Mouse (Mus musculus) splenic B cell, adult 2 months (primary cell): ENCODE data around the gene Ppia.
"Not testable (repeated sequence)": the region's sequence is repeated elsewhere in the genome, so short reads cannot be mapped to it uniquely, and the experiment has no call there.

Experiments used
- DNase-seq: peaks from one replicate; pipeline ENCODE4 v3.0.0-alpha.2; 2011; ENCODE audit warnings: low read depth, low spot score
- H3K27me3 ChIP-seq: 2 replicates; pipeline ENCODE4 v1.6.1; 2012; ENCODE audit warnings: mild to moderate bottlenecking, low read length, moderate library complexity, mixed read lengths; ENCODE audit not compliant: control insufficient read depth, poor library complexity, insufficient read depth, severe bottlenecking
- H3K36me3 ChIP-seq: 2 replicates; pipeline ENCODE4 v1.6.1; 2012; ENCODE audit warnings: mild to moderate bottlenecking, low read length, moderate library complexity, mixed read lengths; ENCODE audit not compliant: control insufficient read depth, poor library complexity, insufficient read depth, severe bottlenecking

Ppia gene

DNA sequence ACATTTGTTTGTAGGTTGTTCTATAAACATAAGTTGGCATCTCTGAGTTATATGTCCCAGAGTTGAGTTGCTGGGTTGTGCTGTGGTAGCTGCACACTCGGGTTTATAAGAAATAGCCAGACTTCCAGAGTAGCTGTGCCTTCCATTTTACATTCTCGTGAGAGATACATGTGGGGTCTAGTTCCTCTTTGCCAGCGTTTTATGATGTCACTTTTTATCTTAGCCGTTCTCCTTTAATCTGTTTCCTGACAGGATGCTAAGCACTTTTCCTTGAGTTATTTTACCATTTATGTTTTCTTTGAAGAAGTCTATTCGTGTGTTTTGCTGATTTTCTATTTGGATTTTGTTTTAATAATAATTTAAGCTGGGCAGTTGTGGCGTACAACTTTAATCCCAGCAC, 22.4 kb upstream of the Ppia start:
- no peaks in the 10 kb centered on the region for H3K27me3 ChIP-seq
- peak; percentile 28 for DNase-seq
- peaks cover 10% of the 10 kb centered on the region for H3K36me3 ChIP-seq

DNA sequence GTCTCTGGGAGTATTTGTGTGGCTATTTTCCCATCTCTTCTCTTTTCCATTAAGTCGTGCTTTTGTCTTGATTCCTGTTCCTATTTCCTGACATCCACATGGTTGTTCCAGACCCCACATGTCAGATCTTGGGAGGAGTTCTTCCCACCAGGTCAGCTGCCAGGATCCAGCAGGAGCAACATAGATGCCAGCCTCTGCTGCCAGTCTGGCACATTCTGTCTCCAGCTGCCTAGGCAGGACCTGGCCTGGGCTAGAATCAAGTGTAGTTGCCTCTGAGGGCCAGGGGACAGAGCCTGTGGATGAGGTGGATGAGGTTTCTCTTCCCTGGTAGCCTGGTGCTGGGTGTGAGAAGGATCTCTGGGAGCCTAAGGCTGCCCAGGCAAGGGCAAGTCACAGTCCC, 21.4 kb upstream of the Ppia start:
- DNase-seq: no peak
- H3K36me3 ChIP-seq: peaks cover 10% of the 10 kb centered on the region

GRCm38 (mm10) chr11:6395565-6395964, 19.7 kb upstream of the Ppia start:
- H3K27me3 ChIP-seq: no peaks in the 10 kb centered on the region
- peaks cover 14% of the 10 kb centered on the region for H3K36me3 ChIP-seq
- DNase-seq: no peak

More for the DNA sequence above, 21.4 kb upstream of the Ppia start:
- H3K27me3 ChIP-seq: no peaks in the 10 kb centered on the region

GRCm38 (mm10) chr11:6398141-6398540, 17.1 kb upstream of the Ppia start:
- no peaks in the 10 kb centered on the region for H3K27me3 ChIP-seq
- no peak for DNase-seq

DNA sequence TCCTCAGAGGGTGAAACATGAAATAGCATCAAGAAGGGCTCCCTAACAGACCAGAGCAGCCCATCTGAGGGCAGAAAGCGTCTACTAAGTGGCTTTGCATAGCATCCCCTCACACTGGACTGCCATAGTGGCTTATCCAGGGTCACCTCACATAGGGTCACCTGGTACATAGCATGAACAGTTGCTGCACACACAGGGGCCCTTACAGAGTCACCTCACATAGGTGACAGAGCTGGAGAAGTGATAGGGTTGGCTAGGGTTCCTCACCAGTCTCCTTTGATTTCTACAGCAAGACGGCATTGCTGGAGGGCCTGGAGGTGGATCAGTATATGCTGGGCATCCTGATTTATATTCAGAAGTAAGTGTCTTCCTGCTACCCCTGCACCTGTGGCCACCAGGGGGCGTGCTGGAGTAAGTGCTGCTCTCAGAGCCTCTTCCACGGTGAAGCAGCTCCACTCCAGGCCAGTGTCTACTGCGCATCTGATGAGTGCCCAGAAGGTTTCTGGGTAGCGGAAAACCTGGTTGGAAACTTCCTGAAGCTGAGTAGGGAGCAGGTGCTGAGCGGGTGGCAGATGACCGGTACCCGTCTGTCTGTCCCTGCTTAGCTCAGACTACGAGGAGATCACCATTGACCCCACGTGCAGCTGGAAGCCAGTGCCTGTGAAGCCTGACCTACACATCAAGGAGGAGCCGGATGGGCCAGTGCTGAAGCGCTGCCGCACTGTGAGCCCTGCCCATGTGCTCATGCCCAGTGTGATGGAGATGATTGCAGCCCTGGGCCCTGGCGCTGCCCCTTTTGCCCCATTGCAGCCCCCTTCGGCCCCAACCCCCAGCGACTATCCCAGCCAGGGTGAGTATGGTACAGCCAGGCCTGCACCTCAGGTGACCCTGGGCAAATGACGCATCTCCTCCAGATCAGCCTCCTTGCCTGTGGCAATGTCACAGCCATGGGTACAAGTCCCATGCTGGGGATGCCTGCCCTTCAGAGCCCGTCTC, 12.4 kb upstream of the Ppia start:
- Histone ChIP-seq H3K27me3 (no peaks in the 10 kb centered on the region), H3K36me3 (peaks cover 25% of the 10 kb centered on the region)
- DNase-seq: peak; percentile 88

More at GRCm38 (mm10) chr11:6398141-6398540, 17.1 kb upstream of the Ppia start:
- H3K36me3 ChIP-seq: peaks cover 22% of the 10 kb centered on the region

DNA sequence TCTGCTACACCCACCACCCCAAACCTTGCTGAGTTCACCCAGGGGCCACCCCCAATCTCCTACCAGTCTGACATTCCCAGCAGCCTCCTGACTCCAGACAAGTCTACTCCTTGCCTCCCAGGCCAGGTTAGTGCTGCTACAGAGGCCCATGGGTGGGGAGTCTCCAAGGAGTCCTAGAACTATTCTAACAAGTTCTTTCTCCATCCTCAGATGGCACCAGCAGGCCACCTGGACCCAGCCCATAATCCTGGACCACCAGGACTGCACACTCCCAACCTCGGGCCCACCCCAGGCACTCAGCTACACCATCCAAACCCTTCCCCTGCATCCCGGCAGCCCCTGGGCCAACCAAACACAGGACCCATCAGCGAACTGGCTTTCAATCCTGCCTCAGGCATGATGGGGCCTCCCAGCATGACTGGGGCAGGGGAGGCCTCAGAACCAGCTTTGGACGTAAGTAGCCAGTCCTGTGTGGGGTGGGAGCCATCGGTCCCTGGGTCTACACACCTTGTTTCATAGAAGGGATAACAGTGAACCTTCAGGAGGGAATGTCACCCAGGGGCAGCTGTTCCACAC, 11.3 kb upstream of the Ppia start:
- H3K27me3 ChIP-seq: no peaks in the 10 kb centered on the region
- no peak for DNase-seq
- H3K36me3 ChIP-seq: peaks cover 25% of the 10 kb centered on the region

- peaks cover 23% of the 10 kb centered on the region for H3K36me3 ChIP-seq
- H3K27me3 ChIP-seq: no peaks in the 10 kb centered on the region
- no peak for DNase-seq
Observed at GRCm38 (mm10) chr11:6404699-6405566, 10.3 kb upstream of the Ppia start.

DNA sequence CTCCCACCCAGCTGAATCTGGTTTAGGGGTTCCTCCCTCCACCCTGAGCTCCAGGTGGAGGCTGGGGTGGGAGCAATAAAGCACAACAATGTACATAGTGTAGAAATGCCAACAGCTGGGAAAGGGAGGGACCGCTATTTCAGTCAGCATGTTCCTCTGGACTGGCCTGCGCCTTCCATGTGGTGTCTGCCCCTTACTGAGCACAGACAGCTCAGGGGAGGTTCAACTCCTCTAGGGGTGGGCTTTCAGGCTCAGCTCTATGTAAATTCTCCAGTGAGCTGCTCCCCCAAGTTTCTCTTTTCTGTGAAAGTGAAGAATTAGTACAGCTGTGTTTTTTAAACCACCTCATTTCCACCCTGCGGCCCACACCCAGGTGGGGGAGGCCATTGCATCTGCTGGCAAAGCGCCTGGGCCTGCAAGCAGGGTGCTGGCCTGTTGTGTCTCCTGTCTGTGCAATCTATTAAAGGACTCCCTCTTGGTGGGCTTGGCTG, 9.6 kb upstream of the Ppia start:
- DNase-seq: no peak
- no peaks in the 10 kb centered on the region for H3K27me3 ChIP-seq
- peaks cover 21% of the 10 kb centered on the region for H3K36me3 ChIP-seq

DNA sequence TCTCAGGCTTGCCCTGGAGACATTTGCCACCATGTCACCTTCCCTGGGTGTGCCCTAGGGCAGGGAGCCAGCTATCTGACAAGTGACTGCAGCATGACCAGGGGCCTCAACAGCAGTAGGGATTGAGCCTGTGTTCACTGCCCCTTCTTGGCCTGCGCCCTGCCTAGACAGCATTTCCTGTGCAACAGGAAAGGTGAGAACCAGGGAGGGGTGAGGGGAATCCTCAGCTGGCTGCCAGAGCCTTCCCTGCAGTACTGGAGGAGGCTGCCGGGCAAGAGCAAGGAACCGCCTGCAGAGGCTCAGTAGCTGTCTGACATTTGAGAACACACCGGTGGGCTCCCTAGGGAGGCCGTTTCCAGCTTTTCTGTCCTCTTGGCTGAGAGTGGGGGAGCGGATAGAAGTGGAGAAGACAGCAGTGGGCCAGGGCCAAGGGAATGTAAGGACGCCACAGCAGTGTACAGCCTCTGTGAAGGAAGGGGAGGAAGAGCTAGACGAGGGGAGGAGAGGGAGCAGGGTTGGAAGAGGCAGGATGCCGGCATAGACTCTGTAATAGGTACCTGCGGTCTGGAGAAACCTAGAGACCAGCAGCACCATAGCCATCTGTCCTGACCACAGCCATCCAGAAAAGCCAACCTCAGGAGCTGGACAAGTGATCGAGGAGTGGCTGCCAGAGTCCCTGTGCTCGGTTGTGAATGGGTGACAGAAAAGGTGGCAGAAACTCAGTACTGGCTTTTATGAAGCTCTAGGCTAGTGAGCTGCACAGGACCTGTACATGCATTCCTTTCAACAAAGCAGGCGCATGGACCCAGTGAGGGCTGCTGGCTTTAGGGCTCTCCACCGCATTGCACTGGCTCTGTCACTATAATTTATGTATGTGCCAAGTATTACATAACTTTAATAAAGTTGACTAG, 8.7 kb upstream of the Ppia start:
- H3K36me3 ChIP-seq: peaks cover 18% of the 10 kb centered on the region
- H3K27me3 ChIP-seq: no peaks in the 10 kb centered on the region
- DNase-seq: no peak

GRCm38 (mm10) chr11:6407162-6407621, 8.1 kb upstream of the Ppia start:
- DNase-seq: no peak
- Histone ChIP-seq H3K36me3 (peaks cover 15% of the 10 kb centered on the region), H3K27me3 (no peaks in the 10 kb centered on the region)

DNA sequence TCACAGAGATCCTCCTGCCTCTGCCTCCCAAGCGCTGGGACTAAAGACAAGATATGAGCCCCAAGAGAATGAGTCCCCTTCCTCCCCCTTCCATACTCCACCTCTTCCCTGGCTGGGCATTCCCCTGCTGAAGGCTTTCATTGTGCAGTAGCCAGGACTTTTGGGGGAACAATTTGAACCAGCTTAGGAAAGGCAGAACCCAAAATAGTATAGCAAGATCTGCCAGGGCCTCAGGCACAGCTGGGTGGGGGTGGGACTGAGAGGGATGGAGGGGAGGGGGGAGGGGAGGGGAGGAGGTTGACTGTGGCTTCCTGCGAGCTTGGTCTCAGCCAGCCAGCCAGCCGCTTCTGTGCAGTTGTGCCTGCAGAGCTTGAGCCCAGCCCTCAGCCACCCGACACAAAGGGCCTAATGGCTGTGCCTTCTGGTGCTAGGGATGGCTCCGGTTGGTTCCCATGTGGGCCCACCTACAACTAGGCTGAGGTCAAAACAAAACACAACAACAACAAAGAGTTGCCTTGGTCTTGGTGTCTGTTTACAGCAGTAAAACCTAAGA, 5.1 kb upstream of the Ppia start:
- peaks cover 4% of the 10 kb centered on the region; the same call in 1 of the 2 replicates for H3K36me3 ChIP-seq
- DNase-seq: no peak
- H3K27me3 ChIP-seq: no peaks in the 10 kb centered on the region

- H3K36me3 ChIP-seq, H3K27me3 ChIP-seq, DNase-seq: not testable (repeated sequence)
Observed at GRCm38 (mm10) chr11:6410755-6411154, 4.5 kb upstream of the Ppia start.

GRCm38 (mm10) chr11:6411684-6412083, 3.6 kb upstream of the Ppia start:
- Histone ChIP-seq H3K27me3 (no peaks in the 10 kb centered on the region), H3K36me3 (no peaks in the 10 kb centered on the region)
- DNase-seq: peak; percentile 73
